Mouse (Mus musculus): ENCODE results near the gene Pax7.

DNA sequence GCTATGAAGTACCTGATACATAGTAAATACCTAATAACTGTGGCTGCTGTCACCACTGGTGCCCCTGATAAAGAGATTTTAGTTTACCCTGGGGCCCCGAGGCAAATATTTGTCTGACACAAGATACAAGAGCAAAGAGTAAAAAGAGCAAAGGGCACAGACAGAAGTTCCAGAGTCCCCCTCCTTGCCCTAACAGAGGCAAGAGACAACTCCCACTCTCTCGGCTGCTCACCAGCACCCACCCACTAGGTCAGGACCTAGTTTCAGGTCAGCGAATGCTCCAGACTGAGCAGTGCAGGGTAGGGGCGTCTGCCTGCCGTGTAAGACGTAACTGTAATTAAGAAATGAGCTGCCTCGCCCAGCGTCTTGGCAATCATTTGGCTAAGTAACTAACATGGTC, 42.2 kb downstream of the Pax7 start:
- TF ChIP-seq POLR2AphosphoS2 (IDR thresholded peaks at IDR 0.05; ENCODE audit: low read depth, low read length) = no peak
- no peak for TF ChIP-seq CTCF (conservative IDR thresholded peaks at IDR 0.05 in 1 of 2, IDR thresholded peaks at IDR 0.05 in 1 of 2; ENCODE audit: low read depth in 2 of 2, low read length in 2 of 2)

Data from CH12.LX (cell line).